Mouse (Mus musculus): ENCODE measurements at regions not wholly inside any gene's neighbourhood (a gene's known extent, or its start where the extent isn't known, plus 50 kb on each side); places are given as distances from the start of the nearest gene placed in this dataset.

DNA sequence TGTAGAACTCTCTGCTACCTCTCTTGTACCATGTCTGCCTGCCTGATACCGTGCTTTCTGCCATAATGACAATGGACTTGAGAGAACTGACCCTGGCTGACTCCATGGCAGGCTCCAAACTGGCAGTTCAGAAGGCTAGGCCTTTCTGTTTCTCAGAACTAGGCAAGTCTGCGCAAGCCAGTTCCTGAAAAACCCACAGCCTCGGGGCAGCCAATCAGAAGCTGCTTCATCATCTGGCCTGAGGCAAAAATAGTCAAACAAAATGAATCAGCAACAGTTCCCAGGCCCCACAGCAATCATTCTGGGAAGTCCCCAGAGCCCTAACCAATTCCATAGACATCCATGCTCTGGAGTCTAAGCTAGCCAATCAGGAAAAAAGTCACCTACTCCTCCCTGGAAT lies 284.5 kb downstream of the Olfr1505 start:
- DNase-seq = no peak

GRCm38 (mm10) chr19:14220507-14220909 lies 307.2 kb downstream of the Olfr1505 start:
- DNase-seq = no peak

GRCm38 (mm10) chr19:14225061-14225696 lies 311.8 kb downstream of the Olfr1505 start:
- no peak for DNase-seq

- DNase-seq = no peak
Observed at GRCm38 (mm10) chr19:14225787-14226186, 312.5 kb downstream of the Olfr1505 start.

- DNase-seq = no peak
Observed at GRCm38 (mm10) chr19:14226521-14226920, 313.2 kb downstream of the Olfr1505 start.

DNA sequence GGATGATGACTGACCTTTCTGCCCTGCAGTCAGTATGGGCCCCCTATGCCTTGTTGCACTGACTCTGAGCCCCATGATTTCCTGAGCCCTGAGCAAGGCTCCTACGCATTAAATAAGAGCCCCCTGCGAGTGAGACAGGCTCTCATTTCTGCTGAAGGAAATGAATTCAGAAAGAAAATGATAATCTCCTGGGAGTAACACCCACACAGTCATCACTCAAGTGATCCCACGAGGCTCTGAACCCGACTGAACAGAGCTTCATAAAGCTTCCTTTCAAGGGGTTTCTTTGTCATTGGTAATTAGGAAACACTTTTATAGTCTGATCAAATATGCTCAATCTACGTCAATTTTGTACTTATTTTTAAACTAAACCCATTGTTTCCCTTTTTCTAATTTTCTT lies 330.2 kb downstream of the Olfr1505 start:
- no peak for DNase-seq

DNA sequence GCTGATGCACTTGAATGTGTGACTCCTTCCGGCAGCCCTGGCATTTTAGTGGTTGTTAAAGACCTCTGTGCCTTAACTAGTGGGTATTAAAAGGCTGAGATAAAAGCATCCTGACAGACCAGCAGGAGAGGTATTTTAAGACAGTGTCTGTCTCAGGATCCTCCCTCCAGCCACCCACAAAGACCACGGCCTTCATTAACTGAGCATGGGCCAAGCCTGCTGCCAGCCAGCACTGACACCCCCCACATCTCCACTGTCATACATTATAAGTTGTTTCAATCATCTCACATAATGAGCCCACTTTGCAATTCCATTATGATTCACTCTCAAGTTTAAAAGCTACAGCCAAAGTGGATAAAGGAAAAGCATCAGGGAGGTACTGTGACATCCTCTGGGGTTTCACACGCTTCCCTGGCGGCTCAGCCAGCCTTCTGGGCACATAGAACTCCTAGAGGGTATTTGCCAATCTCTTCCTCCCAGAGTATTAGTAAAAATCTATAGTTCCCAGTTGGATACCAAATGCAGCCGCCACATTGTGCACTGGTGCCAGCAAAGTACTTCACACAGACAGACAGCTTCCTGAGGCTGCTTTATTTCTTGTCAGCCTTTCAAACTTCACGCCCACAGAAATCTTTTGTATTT lies 333.8 kb downstream of the Olfr1505 start:
- no peak for DNase-seq

DNA sequence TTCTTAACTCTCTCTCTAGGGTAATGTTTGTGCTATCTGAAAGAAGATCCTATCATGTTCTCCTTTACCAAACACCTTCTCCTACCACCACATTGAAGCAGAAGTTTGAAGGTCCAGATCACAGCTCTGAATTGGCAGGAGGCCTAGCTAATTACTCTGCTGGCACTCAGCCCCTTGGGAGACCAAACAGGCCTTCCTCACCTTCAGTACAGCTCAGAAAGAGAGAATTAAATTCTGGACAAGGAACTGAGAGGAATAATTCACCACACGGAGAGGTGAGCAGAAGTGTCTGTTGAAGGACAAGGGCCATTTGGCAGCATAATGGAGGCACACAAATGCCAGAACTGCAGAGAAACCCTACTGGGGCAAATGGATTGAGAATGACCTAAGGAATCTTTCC lies 334.6 kb downstream of the Olfr1505 start:
- no peak for DNase-seq

DNA sequence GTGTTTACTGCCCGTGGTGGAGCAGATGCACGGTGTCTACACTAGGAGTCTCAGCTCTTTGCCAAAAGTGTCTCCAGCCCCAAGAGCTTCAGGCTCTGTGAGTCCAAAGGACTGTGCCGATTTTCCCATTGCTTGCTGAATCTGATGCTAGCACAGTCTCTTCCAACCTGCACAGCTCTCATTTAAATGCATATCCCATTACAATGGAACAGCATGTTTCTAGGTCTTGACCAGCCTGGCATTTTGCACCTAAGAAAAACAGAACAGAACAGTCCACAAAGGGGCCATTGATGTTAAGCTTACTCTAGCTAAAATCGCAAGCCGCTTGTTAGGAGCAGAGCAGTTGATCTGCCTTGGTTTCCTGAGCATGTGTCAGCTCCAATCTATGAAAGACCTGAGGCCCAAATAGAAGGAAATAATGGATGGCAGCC lies 339.2 kb downstream of the Tle4 start:
- no peak for DNase-seq

GRCm38 (mm10) chr19:14259223-14259622 lies 338.6 kb downstream of the Tle4 start:
- DNase-seq = no peak

DNA sequence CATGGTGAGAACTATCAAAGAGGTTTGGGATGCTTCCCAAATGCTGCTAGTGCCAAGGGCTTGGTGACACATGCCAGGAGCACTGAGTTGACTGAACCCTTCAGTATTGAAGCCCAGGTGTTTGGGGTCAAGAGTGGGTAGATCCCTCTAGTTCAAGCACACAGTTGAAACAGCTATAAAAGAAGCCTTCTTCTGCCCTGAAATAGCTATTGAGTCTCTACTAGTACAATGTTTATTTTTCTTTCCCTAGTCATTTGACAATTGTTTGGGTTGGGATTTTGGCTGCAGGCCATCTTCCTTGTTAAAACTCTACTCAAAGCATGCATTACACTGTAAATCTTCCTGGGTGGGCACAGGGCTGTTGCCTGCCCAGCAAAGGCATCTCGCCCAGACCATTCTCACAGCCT lies 308.5 kb downstream of the Tle4 start:
- no peak for DNase-seq

GRCm38 (mm10) chr19:14290911-14291310 lies 306.9 kb downstream of the Tle4 start:
- DNase-seq = no peak

DNA sequence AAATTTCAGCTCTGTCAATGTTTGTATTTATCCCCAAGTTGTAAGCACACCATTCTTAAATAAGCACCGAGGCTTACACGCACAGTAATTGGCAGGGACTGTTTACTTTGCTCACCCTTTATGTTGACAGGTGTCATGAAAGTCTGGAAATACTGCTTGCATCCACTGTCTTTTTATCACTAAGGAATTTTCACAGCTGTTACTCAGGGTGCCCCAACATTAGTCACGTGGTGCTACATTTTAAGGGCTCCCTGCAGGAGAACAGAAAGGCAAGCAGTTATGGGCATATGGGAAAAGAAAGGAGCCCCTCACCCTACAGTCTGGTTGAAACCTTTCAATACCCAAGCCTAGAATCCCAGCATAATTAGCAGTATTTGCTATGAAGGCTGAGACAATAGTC lies 304.7 kb downstream of the Tle4 start:
- no peak for DNase-seq

GRCm38 (mm10) chr19:14301176-14301943 lies 296.5 kb downstream of the Tle4 start:
- no peak for DNase-seq

DNA sequence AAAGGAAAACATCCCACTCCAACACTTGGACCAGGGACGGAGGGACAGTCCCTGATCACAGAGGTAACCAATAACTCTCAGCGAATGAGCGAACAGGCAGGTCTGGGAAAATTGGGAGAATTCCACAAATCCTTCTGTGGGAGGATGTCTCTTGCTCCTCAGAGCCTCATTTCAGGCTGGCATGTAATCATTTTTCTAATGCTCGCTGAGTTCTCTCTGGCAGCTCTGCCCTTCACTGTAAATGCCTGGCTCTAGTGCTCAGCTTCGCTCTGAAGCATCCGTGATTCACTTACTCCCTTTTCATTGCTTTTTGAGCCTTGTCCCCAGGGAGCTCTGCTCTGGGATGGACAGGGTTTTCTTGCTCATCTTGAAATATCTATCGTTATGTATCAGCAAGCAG lies 283.6 kb downstream of the Tle4 start:
- DNase-seq = no peak

- no peak for DNase-seq
Observed at GRCm38 (mm10) chr19:14319677-14320191, 278.1 kb downstream of the Tle4 start.

- no peak for DNase-seq
Observed at GRCm38 (mm10) chr19:14325353-14326052, 272.3 kb downstream of the Tle4 start.

DNA sequence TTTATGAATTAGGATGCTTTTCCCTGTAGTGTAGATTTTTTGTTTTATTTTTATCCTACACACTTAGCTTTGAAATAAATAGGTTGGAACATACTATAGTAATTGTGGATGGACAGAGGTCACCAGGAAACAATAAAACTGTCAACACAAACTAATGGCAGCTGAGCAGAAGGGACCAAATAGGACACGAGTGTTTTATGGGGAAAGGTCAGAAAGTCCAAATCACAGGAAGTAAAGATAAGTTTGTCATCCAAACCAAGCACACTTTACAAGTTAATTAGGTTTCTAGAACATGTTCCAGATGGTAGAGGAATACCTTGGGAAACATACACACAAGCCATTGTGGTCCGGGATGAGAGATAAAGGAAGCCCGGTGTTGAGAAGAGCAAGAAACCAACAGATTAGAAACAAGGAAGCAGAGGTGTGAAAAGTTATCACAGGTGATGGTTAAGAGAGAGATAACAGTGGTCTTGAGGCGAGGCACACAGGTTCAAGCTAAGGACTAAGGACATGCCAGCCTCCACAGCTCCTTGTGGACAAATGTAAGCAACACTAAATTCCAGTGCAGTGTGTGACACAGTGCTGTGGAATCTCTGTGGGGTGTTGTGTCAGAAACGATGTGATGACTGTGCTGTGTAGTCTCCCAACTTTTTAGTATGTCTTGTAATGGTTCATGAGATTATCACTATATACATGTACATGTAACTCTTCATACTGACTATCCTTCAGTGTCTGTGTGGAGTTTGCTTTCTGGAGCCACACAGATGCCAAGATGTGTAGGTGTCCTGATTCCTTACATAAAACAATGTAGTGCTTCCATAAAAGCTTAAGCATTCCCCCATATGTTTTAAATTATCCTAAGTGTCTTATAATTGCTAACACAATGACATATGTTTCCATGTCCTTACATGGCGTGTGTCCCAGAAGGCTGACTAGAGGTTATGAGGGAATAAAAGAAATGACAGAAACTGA lies 264.5 kb downstream of the Tle4 start:
- DNase-seq = no peak

DNA sequence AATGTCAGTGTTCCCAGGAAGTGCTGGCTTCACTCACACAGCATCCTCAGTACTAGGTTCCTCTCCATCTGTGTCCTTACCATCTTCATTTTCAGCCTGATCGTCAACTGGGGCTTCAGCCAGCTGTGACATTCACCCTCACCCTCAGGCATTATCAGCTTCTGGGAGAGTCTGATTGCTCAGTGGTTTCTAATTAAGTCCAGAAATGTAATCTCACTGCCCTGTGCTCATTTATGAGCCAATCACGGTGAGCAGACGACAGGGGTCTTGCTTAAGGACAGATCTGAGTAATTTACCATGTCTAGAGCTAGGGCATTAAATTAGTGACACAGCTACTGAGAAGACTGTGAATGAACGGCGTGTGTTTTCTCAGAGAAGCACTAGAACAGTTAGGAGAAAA lies 260.8 kb downstream of the Tle4 start:
- no peak for DNase-seq

DNA sequence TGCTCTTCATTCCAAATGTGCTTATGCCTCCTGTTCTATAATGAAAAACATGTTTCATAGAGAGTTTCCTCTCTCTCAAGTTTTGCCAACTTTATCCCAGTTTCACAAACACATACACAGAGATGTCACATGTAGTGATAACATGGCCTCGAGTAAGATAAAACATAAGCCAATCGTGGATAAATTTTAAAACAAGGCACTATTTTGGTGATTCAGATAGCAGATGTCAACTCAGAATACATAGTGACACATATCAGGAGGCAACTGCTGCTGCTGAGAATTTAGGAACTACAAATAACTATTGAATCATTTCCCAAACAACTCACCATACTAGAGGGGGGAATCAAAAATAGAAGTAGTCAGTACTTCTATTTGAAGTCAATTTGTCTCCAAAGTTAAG lies 257.1 kb downstream of the Tle4 start:
- DNase-seq = no peak

DNA sequence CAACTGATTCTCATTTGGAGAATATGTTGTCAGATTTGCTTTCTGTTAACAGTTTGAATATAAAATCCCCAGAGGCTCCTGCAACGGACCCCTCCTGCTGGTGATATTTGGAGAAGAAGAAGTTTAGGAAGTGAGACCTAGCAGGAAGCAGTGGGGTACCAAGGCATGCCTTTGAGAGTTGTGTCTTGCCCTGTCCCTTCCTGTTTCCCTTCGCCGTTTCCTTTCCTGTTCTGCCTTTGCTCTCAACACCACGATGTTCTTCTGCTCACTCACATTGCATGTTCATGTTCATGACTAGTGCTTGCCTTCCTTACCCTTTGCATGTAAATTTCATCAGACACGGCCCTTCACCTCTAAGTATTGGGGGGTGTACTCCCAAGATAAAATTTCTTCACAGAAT lies 254.0 kb downstream of the Tle4 start:
- DNase-seq = no peak

DNA sequence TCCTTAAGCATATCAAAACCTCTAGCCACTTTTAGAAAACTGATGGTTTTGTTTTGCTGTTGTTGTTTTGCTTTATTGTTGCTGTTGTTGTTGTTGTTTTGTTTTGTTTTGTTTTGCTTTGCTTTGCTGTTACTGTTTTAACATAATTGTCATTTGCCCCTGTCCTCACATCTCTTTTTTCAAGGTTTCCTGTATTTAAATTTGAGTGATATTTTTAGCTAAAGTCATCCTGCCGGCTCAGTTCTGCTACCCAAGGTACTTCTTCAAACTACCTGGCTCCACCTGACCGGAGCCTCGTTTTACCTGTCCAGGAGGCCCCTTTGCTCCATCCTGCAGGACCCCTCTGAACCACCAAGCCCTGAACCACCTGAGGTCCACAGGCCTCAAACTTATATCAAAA lies 253.4 kb downstream of the Tle4 start:
- DNase-seq = no peak
